Mouse (Mus musculus): Measurements from ENCODE around the gene Olfr221. TPM values are rescaled to one million over a fixed set of nuclear protein-coding genes. Genes with fewer than 3 reads are reported as not detected.
A peak's percentile ranks its signal among the peaks of the same experiment; 100 is the strongest.
"Not testable (repeated sequence)": the region's sequence is repeated elsewhere in the genome, so short reads cannot be mapped to it uniquely, and the experiment has no call there.

Olfr221 gene
- not detected in 2 replicates for polyA plus RNA-seq (2014; fragmentation: Nextera tagmentation; extraction: Ambion mirVana)

DNA sequence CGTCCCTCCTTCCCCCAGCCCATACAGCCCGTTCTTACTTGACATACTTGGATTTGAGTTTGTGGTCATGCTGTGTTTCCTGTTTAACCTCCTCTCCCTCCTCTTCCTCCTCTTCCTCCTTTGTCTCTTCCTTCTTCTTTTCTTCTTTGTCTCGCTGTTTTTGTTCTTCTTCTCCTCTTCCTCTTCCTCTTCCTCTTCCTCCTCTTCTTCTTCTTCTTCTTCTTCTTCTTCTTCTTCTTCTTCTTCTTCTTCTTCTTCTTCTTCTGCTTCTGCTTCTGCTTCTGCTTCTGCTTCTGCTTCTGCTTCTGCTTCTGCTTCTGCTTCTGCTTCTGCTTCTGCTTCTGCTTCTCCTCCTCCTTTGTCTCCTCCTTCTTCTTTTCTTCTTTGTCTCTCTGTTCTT lies at the start of gene Olfr221:
Olfr221 (minus strand) TSS at position 101 of the 400 bp plus-strand sequence.
- H3K27me3 ChIP-seq (ENCODE audit: control insufficient read depth, insufficient read depth, low read length); ATAC-seq (replicated peaks; ENCODE audit: insufficient number of reproducible peaks, low FRiP score, low TSS enrichment, low read depth); H3K4me1 ChIP-seq (ENCODE audit: control insufficient read depth, insufficient read depth, low read length); DNase-seq (ENCODE audit: low spot score); H3K4me2 ChIP-seq (ENCODE audit: low read depth, low read length); H3K36me3 ChIP-seq (replicated peaks; ENCODE audit: control insufficient read depth, insufficient read depth, low read depth, low read length); H3K9me3 ChIP-seq (replicated peaks; ENCODE audit: control insufficient read depth, low read length); H3K4me3 ChIP-seq (ENCODE audit: low read depth, low read length); H3K9ac ChIP-seq (replicated peaks; ENCODE audit: low read length); H3K27ac ChIP-seq (replicated peaks; ENCODE audit: low read depth, low read length): not testable (repeated sequence)
- WGBS = 58% methylated on average over 3 of the region's 3 CpGs

DNA sequence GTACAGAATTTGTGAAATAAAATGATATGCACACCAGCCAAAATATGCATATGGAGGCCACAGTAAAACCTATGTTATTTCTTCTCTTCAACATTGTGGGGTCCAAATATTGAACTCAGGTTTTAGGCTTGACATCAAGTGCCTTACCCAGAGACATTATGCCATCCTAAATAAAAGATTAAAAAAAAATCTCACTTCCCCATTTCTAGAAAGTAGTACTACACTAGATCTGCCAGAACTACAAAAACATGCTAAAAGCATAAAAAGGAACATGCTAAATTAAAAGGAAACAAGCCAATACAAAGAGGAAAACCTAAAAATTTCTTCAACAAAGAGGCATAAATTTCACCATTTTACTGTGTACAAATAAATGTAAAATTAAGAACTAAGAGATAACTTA lies 40.8 kb upstream of the Olfr221 start:
- Histone ChIP-seq H3K36me3 (replicated peaks; ENCODE audit: control insufficient read depth, insufficient read depth, low read depth, low read length) (peaks cover 9% of the 10 kb centered on the region), H3K9me3 (replicated peaks; ENCODE audit: control insufficient read depth, low read length) (no peaks in the 10 kb centered on the region), H3K9ac (replicated peaks; ENCODE audit: low read length) (no peak overlapping the region), H3K27me3 (ENCODE audit: control insufficient read depth, insufficient read depth, low read length) (no peaks in the 10 kb centered on the region), H3K4me2 (ENCODE audit: low read depth, low read length) (no peak overlapping the region), H3K4me3 (ENCODE audit: low read depth, low read length) (no peak overlapping the region), H3K27ac (replicated peaks; ENCODE audit: low read depth, low read length) (no peak overlapping the region), H3K4me1 (ENCODE audit: control insufficient read depth, insufficient read depth, low read length) (no peaks in the 10 kb centered on the region)
- DNase-seq (ENCODE audit: low spot score) (no peak), ATAC-seq (replicated peaks; ENCODE audit: insufficient number of reproducible peaks, low FRiP score, low TSS enrichment, low read depth) (no peak)

DNA sequence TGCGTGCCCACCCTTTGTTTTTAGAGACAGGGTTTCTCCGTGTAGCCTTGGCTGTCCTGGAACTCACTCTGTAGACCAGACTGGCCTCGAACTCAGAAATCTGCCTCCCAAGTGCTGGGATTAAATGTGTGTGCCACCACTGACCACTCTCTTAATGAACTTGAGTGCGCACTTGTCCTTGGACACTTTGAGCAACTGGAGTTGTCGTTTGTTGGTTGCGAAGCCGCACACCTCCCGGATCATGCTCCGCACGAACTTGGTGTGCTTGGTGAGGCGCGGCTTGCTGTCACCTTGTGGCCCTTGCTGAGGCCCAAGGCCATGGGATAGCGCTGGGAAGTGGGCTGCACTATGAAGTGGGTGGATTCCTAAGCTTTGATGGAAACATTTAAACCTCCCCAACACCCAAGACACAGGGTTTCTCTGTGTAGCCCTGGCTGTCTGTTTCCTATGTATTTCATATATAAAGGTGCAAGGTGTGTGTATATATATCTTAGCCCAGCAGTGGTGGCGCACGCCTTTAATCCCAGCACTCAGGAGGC lies 29.4 kb upstream of the Olfr221 start:
- 95% methylated on average over 15 of the region's 15 CpGs for WGBS
- ATAC-seq (replicated peaks; ENCODE audit: insufficient number of reproducible peaks, low FRiP score, low TSS enrichment, low read depth) = 0 out of 2 replicates have a peak, but pooled peaks have one; percentile 40
- H3K4me1 ChIP-seq (ENCODE audit: control insufficient read depth, insufficient read depth, low read length) = no peaks in the 10 kb centered on the region

DNA sequence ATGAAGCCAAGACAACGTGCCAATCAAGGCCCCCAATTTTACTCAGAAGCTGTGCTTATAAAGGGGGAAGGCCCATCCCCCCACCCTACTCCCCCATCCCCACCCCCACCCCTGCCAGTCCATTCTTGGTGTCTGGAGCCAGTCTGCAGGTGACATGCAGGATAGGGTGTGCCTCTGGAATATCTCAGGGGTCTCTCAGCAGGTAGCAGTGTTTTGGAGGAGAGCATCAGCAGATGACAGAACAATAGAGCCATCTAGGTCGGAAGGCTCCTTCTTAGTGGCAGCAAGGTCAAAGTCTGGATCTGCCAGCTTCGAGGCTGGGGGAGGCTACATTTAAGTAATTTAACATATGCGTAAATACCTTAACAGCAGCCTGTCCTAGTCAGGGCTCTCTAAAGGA lies 23.9 kb upstream of the Olfr221 start:
- Histone ChIP-seq H3K4me2 (ENCODE audit: low read depth, low read length) (no peak overlapping the region), H3K27ac (replicated peaks; ENCODE audit: low read depth, low read length) (no peak overlapping the region), H3K4me1 (ENCODE audit: control insufficient read depth, insufficient read depth, low read length) (no peaks in the 10 kb centered on the region), H3K9me3 (replicated peaks; ENCODE audit: control insufficient read depth, low read length) (no peaks in the 10 kb centered on the region), H3K4me3 (ENCODE audit: low read depth, low read length) (no peak overlapping the region), H3K27me3 (ENCODE audit: control insufficient read depth, insufficient read depth, low read length) (no peaks in the 10 kb centered on the region), H3K9ac (replicated peaks; ENCODE audit: low read length) (no peak overlapping the region), H3K36me3 (replicated peaks; ENCODE audit: control insufficient read depth, insufficient read depth, low read depth, low read length) (no peaks in the 10 kb centered on the region)
- WGBS = 60% methylated on average over 4 of the region's 4 CpGs
- ATAC-seq (replicated peaks; ENCODE audit: insufficient number of reproducible peaks, low FRiP score, low TSS enrichment, low read depth) (no peak), DNase-seq (ENCODE audit: low spot score) (no peak)

More for the DNA sequence above, 29.4 kb upstream of the Olfr221 start:
- Histone ChIP-seq H3K9me3 (replicated peaks; ENCODE audit: control insufficient read depth, low read length) (no peaks in the 10 kb centered on the region), H3K27me3 (ENCODE audit: control insufficient read depth, insufficient read depth, low read length) (no peaks in the 10 kb centered on the region), H3K9ac (replicated peaks; ENCODE audit: low read length) (no peak overlapping the region), H3K36me3 (replicated peaks; ENCODE audit: control insufficient read depth, insufficient read depth, low read depth, low read length) (peaks cover 8% of the 10 kb centered on the region), H3K4me3 (ENCODE audit: low read depth, low read length) (no peak overlapping the region), H3K4me2 (ENCODE audit: low read depth, low read length) (no peak overlapping the region), H3K27ac (replicated peaks; ENCODE audit: low read depth, low read length) (no peak overlapping the region)
- no peak for DNase-seq (ENCODE audit: low spot score)

DNA sequence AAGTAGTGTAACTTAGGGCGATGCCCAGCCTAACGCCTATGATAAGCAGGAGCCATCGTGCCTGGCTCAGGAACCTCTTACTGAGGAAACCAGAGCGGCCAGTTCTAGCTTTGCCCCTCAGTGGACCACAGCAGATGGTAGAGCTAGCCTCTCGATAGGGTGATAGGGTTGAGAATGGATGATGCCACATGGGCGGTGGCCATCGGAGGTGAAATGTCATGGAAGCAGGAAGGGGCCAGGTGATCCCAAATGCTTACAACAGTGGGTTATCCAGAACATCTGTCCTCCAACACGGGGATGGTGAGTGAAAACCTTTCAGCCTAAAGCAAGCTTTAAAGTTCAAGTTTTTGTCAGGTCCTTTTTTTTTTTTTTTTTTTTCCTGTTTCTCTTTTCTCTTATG lies 19.5 kb upstream of the Olfr221 start:
- Histone ChIP-seq H3K27ac (replicated peaks; ENCODE audit: low read depth, low read length) (no peak overlapping the region), H3K36me3 (replicated peaks; ENCODE audit: control insufficient read depth, insufficient read depth, low read depth, low read length) (no peaks in the 10 kb centered on the region), H3K4me2 (ENCODE audit: low read depth, low read length) (no peak overlapping the region), H3K9ac (replicated peaks; ENCODE audit: low read length) (no peak overlapping the region), H3K9me3 (replicated peaks; ENCODE audit: control insufficient read depth, low read length) (no peaks in the 10 kb centered on the region), H3K4me1 (ENCODE audit: control insufficient read depth, insufficient read depth, low read length) (no peaks in the 10 kb centered on the region), H3K4me3 (ENCODE audit: low read depth, low read length) (no peak overlapping the region), H3K27me3 (ENCODE audit: control insufficient read depth, insufficient read depth, low read length) (no peaks in the 10 kb centered on the region)
- WGBS = 84% methylated on average over 8 of the region's 8 CpGs
- ATAC-seq (replicated peaks; ENCODE audit: insufficient number of reproducible peaks, low FRiP score, low TSS enrichment, low read depth) (no peak), DNase-seq (ENCODE audit: low spot score) (no peak)

DNA sequence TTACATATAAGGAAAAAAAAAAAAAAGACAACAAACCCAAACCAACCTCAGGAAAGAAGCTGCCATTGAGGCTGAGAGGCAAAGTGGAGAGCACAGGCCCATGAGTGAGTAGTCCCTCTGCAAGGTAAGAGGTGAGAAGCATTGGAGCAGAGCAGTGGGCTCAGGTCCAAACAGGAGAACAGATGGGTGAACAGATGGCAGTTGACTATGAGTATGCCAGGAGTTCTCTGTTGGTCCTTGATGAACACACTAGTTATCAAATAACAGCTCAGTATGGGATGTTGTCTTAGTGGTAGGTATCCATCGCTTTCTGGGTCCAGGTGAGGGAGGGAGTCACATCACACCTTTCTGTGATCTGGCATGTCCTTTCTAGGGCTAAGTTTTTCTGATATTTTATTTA lies 18.5 kb upstream of the Olfr221 start:
- Histone ChIP-seq H3K4me3 (ENCODE audit: low read depth, low read length) (no peak overlapping the region), H3K4me1 (ENCODE audit: control insufficient read depth, insufficient read depth, low read length) (no peaks in the 10 kb centered on the region), H3K9ac (replicated peaks; ENCODE audit: low read length) (no peak overlapping the region), H3K36me3 (replicated peaks; ENCODE audit: control insufficient read depth, insufficient read depth, low read depth, low read length) (no peaks in the 10 kb centered on the region), H3K27me3 (ENCODE audit: control insufficient read depth, insufficient read depth, low read length) (no peaks in the 10 kb centered on the region), H3K9me3 (replicated peaks; ENCODE audit: control insufficient read depth, low read length) (no peaks in the 10 kb centered on the region), H3K4me2 (ENCODE audit: low read depth, low read length) (no peak overlapping the region), H3K27ac (replicated peaks; ENCODE audit: low read depth, low read length) (no peak overlapping the region)
- DNase-seq (ENCODE audit: low spot score) = no peak
- 85% methylated on average over 1 of the region's 1 CpGs for WGBS
- no peak for ATAC-seq (replicated peaks; ENCODE audit: insufficient number of reproducible peaks, low FRiP score, low TSS enrichment, low read depth)

DNA sequence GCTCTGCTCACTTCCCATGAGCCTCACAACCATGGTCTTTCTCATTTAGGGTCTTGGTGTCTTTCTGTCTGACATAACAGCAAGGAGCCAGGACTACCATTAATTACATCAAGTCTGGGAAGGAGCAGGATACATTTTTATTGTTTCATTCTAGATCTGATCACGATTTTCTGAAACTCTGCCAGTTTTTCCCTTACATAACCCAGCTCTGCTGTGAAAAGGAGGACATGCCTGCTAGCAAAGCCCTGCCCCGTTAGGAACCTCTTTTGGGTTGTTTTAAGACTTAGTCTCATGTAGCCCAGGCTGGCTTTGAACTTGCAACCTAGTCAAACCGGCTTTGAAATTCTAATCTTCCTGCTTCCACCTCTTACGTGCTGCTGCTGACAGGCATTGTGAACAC lies 17.7 kb upstream of the Olfr221 start:
- no peaks in the 10 kb centered on the region for H3K9me3 ChIP-seq (replicated peaks; ENCODE audit: control insufficient read depth, low read length)
- ATAC-seq (replicated peaks; ENCODE audit: insufficient number of reproducible peaks, low FRiP score, low TSS enrichment, low read depth) = no peak
- H3K27ac ChIP-seq (replicated peaks; ENCODE audit: low read depth, low read length) = no peak overlapping the region
- DNase-seq (ENCODE audit: low spot score) = no peak
- no peak overlapping the region for H3K9ac ChIP-seq (replicated peaks; ENCODE audit: low read length)
- H3K4me2 ChIP-seq (ENCODE audit: low read depth, low read length) = no peak overlapping the region
- no peaks in the 10 kb centered on the region for H3K27me3 ChIP-seq (ENCODE audit: control insufficient read depth, insufficient read depth, low read length)
- H3K4me1 ChIP-seq (ENCODE audit: control insufficient read depth, insufficient read depth, low read length) = no peaks in the 10 kb centered on the region
- H3K4me3 ChIP-seq (ENCODE audit: low read depth, low read length) = no peak overlapping the region
- no peaks in the 10 kb centered on the region for H3K36me3 ChIP-seq (replicated peaks; ENCODE audit: control insufficient read depth, insufficient read depth, low read depth, low read length)
- 72% methylated on average over 4 of the region's 4 CpGs for WGBS

DNA sequence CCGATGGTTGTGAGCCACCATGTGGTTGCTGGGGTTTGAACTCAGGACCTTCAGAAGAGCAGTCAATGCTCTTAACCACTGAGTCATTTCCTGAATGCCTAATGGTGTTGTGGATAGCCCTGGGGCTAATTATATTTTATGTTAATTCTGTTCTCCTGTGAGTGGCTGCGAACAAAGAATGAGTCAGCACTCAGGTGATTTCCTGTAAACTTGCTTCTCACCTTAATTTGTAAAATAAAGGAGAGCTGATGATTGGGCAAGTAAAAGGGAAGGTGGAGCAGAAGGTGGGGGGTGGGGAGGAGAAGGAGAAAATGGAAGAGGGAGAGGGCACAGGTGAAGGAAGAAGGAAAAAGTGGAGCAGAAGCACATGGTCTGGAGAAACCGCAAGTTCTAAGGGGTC lies 10.5 kb upstream of the Olfr221 start:
- WGBS = 88% methylated on average over 3 of the region's 3 CpGs
- not testable (repeated sequence) for ATAC-seq (replicated peaks; ENCODE audit: insufficient number of reproducible peaks, low FRiP score, low TSS enrichment, low read depth)

More for the DNA sequence above, 10.5 kb upstream of the Olfr221 start:
- H3K4me3 ChIP-seq (ENCODE audit: low read depth, low read length); H3K4me2 ChIP-seq (ENCODE audit: low read depth, low read length); H3K9me3 ChIP-seq (replicated peaks; ENCODE audit: control insufficient read depth, low read length); H3K27me3 ChIP-seq (ENCODE audit: control insufficient read depth, insufficient read depth, low read length); H3K9ac ChIP-seq (replicated peaks; ENCODE audit: low read length); H3K36me3 ChIP-seq (replicated peaks; ENCODE audit: control insufficient read depth, insufficient read depth, low read depth, low read length); H3K4me1 ChIP-seq (ENCODE audit: control insufficient read depth, insufficient read depth, low read length); H3K27ac ChIP-seq (replicated peaks; ENCODE audit: low read depth, low read length); DNase-seq (ENCODE audit: low spot score): not testable (repeated sequence)

All from embryonic facial prominence, embryonic 11.5 days (tissue).